Mouse (Mus musculus) frontal cortex, postnatal 10 days (tissue): ENCODE results near the gene Ralb.

ENCODE experiments used
- DNase-seq, 2 experiments: peaks; one replicate each; pipeline ENCODE4 v3.0.0; 2022; ENCODE audit warnings: low spot score in 2 of 2, mixed read lengths in 1 of 2

The Ralb gene

DNA sequence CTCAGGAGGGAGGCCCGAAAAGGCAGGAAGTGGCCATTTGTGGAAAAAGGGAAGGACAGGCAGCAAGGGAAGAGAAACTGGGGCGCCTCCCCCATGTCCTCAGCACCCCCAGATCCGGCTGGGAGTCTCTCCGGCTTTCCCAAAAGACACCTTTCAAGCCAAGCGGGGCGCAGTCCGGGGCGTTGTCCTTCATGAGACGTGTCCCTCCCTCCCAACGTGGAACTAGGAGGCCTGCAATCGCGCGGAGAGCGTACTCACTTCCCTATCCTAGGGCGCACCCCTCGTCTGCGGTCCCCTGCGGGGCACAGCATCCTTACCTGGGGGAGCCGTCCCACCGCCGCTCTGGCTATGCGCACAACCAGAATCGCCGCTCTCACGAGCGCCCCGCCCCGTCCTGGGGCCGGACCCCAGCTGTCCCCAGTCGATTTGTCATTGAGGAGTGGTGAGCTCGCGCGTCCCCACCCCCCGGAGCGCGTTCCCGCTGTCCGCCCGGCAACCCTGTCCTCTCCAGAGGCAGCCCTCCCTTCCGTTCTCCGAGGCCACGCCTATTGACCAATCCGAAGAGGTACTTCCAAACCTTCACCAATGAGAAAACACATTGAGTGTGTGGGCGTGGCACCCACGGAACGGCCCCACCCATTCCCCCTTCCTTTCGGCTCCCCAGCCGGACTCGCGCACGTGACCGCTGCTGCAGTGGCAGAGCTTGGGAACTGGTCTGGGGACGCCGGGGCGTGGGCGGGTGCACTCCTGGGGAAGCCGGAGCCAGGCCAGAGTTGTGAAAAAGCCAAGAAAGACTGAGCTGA, at the start of gene Ralb:
TSS of gene Ralb (minus strand) at position 535 of the 803 bp plus-strand sequence.
- DNase-seq: peak; percentile 95 to 98

GRCm38 (mm10) chr1:119551651-119552050, 47.1 kb upstream of the Ralb start:
- no peak for DNase-seq

DNA sequence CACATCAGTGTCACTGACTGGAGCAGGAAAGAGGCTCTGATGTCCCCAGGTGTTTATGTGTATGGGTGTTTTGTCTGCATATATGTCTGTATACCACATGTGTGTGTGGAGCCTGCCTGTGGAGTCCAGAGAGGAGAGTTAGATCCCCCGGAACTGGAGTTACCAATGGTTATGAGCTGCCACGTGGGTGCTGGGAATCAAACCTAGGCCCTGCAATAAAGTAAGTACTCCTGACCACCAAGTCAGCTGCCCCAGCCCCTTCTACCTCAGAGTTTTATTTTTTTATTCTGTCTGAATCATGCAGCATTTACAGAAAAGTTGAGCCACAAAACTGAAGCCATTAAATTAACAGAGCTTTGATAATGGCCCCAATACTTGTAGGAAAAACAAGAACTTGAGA, 45.5 kb upstream of the Ralb start:
- DNase-seq: no peak

GRCm38 (mm10) chr1:119549327-119549689, 44.7 kb upstream of the Ralb start:
- no peak for DNase-seq

DNA sequence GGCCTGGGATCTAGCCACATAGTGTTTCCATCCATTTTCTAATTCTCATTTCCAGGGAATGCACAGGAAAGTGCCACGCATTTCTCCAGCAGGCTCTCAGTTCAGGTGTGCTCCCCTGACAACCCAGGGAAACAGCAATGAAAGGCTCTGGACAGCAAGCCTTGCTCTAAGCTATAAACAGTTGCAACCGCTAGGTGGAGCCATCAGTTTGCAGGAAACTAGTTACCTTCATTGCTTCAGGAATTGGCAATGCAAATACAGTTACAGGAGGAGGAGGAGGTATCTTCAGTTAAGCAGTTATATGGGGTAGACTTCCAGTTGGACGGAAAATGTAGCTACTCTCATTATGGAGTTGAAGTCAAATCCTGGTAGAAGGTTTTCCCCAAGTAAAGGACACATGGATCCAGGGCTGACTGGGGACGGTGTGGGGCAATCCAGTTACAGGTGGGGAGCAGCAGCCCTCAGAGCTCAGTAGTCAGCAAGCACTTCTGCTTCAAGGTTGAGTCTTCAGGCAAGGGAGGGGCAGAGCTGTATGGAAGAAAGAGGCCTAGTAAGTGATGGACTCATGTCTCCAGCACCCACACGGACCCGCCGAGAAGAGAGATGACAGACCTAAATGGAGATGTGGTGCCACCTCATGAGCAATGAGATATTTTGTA, 44.2 kb upstream of the Ralb start:
- peak; percentile 48 to 78 for DNase-seq

DNA sequence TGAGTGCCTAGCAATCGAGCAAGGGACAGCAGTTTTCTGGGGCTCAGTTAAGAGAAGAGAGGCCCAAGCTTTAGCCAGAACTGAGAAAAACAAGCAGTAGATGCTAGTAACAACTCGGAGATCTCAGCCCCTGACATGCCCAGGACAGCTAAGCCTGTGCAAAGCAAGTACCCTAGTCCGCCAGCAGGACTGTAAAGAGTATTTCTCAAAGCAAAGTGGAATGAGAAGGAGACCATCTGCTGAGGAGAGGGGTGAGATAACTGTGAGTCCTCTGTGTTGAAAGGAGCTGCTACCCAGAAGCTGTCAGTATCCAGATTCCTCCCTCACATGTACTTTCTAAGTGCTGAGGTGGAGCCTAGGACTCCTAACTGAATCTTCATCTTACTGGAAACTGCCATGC, 41.9 kb upstream of the Ralb start:
- DNase-seq: peak in 1 of 2 experiments; percentile 5

DNA sequence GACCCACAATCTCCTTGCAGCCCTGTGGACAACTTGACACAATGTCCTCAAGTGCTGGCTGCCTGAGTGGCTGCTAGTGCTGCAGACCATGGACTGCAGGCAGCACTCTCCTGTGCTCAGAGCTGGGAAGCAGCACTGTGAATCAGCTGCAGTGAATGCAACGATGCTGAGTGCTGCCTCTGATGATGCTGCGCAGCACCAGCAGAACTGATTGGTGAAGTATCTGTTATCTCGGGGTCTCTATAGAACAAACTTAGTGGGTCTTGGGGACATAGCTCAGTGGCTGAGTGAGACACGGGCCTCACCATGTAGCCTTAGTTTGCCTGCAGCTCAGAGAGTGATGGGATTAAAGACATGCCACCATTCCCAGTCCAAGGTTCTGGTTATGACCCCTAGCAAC, 41.1 kb upstream of the Ralb start:
- DNase-seq: peak in 1 of 2 experiments; percentile 2

DNA sequence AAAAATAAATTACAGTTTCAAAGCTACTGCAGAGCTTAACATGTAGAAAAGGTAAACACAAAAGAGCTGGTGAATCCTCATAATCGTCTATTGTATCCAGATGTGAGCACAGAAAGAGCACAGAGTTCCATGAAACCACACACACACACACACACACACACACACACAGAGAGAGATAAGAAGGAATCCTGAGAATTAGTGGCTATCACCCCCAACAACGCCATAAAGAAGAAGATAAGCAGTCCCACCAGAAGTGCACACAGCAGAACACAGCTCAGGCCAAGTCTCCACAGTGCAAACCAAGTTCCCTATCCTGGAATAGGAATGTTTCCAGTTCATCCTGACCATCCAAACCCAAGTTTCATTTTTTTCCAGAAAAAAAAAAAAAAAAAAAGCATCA, 40.6 kb upstream of the Ralb start:
- no peak for DNase-seq

GRCm38 (mm10) chr1:119544611-119545155, 40.1 kb upstream of the Ralb start:
- DNase-seq: no peak

DNA sequence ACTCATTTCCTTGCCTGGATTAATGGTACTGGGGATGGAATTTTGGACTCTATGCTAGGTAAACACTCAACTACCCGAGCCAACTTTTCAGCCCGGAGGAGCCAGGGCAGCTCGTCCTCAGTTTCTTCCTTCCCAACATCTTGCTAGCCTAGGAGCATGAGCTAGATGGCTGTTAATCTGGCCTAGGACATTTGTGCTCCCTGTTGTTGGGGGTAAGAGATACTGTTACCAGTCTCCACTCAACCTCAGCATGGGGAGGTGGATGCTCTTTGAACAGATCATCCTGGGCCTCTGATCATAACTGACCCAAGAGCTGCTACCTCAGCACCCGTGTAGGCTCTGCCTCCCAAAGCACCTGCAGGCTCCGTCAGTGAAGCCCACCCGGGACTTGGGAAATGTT, 38.7 kb upstream of the Ralb start:
- no peak for DNase-seq

GRCm38 (mm10) chr1:119541570-119541969, 37.0 kb upstream of the Ralb start:
- no peak for DNase-seq

- DNase-seq: no peak
Observed at GRCm38 (mm10) chr1:119540836-119541557, 36.4 kb upstream of the Ralb start.

DNA sequence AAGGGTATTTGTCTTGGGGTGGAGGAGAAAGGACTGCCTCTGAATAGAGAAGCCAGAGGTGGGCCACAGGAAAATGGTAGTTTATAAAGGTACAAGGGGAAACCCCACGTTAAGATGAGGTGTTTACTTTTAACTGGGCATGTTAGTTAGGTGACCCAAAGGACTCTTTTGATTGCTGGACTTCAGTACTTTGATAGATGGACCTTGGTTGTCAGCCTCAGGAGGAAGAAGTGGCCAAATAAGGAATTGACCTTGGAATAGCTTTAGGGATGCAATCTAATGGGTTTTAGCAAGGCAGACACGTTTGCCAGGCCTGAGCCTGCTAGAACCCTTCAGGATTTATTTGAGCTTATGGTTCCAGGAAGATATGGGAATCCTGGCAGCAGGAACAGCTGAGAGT, 34.7 kb upstream of the Ralb start:
- no peak for DNase-seq

DNA sequence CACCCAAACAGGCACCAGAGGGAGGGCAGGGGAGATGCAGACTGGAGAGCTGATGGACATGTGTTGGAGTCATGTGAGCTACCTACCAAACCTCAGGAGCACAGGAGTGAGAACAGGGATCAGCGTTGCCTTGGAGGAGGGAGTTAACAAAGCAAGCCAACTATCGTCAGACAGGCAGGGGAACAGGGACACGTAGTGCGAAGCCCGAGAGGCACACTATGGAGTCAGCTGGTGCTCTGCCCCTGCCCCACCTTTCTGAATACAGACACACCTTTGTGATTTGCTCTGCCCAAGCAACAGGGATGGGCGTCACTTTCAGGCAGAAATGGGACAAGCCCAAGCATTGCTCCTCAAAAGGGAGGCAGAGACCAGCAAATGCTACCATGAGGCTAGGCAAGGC, 33.1 kb upstream of the Ralb start:
- no peak for DNase-seq

- DNase-seq: no peak
Observed at GRCm38 (mm10) chr1:119536122-119536521, 31.5 kb upstream of the Ralb start.

DNA sequence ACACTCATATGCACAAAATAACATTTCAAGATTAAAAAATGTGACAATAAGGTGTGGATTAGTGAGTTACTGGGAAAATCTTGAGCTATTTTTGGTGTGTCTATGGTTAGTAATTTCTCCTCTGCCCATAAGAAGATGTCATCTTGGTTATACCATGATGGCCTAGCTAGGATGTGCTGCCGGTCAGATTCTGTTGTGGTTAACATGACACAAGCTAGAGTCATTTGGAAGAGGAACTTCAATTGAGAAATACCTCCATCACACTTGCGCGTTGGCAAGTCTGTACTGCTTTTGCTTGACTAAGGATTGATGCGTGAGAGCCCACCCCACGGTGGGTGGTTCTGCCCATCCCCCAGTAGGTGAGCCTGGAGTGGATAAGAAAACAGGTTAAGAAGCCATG, 29.7 kb upstream of the Ralb start:
- DNase-seq: no peak

DNA sequence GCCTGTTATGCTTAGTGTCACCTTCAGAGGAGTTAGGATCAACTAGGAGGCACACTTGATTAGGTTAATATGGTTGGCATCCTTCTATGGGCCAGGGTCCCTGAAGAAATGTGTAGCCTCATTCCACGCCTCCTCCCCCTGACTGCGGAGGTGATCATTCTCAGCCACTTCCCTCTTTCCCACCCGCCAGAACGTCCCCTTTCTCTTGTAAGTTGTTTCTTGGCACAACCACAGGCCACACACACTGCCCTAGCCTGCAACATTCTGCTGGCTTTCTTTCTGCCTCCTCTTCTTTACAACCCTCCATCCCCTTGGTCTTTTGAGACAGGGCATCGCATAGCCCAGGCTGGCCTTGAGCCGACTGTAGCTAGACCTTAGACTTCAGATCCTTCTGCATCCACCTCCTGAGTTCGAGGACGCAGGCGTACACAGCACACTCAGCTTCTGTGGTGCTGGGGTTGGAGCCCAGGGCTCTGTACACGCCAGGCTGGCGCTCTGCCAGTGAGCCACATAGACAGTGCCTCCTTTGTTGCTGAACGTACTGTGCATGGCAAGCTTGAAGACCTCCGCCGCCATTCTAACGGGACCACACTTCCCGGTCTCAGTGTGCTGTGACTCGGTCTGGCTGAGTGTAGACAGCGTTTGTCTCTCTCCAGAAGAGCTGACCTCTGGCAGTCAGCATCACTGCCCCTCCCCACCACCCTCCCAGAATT, 28.7 kb upstream of the Ralb start:
- no peak for DNase-seq

GRCm38 (mm10) chr1:119532165-119532564, 27.6 kb upstream of the Ralb start:
- DNase-seq: no peak

DNA sequence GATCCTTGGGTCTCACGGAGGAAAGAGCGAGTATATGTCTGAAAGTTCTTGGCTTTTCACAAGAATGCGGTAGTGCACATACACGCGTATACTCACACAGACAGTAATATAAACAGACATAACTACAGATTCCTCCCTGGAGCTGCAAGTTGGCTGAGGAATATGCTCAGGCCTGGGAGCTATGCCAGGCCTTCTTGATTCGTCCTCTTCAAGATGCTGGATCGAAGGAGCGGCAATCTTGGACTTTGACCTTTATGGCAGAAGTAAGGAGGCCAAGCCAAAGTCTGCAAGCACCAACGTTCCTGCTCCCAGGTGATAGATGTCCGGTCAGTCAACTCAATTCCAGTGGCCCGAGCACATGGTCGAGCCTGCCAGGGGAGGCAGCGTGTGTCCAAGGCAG, 26.3 kb upstream of the Ralb start:
- no peak for DNase-seq

DNA sequence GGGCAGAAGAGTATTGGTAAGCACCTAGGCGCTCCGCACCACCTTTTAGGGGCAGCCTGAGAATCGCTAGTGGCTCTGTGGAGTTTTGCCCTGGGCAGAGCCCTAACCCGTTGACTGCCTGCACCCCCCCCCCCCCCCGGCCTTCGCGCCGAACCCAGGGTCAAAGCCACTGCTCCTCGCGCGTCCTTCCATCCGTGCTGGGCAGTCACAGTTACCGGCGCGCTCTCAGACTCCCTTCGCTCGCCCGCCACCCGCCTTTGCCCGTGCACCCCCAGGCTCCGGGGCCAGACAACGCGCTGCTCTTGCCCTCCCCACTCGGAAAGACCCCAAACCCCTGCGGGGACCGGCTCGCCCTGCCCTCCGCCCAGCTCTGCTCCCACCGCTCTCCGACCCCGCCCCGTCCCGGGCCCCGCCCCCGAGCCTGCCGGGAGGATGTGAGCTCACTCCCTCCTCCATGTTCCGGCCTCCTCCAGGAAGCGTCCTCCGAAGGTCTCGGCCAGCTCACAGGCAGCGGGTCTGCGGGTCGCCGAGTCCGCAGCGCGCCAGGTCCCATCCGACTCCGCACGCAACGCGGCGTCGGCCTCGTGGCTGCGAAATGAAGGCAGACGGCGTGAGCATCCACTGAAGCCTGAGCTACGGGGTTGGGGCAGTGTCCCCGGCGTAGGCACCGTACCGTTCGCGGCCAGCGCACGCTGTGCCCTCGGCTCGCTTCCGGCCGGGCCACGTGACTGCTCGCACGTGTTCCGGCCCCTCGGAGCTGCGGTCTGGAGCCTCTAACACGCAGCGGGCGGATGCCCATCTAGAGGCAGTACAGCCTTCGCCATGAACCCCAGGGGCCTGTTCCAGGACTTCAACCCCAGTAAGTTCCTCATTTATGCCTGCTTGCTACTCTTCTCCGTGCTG, 21.3 kb upstream of the Ralb start, which contains the start of gene Tmem185b:
TSS of gene Tmem185b (plus strand) at position 472 of the 903 bp plus-strand sequence.
- DNase-seq: peak; percentile 85 to 89

GRCm38 (mm10) chr1:119525004-119525444, 20.4 kb upstream of the Ralb start:
- DNase-seq: no peak
